Mouse (Mus musculus) CH12.LX (cell line): ENCODE measurements around the gene Ints3. TPM values are rescaled to one million over a fixed set of nuclear protein-coding genes. Genes with fewer than 3 reads are reported as not detected.
"Not testable (repeated sequence)": the region's sequence is repeated elsewhere in the genome, so short reads cannot be mapped to it uniquely, and the experiment has no call there.

Source experiments
- DNase-seq: peaks from one replicate; pipeline ENCODE4 v3.0.0-alpha.2; 2013; ENCODE audit errors: extremely low read depth
- H3K27ac ChIP-seq: 2 replicates; pipeline ENCODE4 v1.5.1; 2012; ENCODE audit warnings: low read depth, mild to moderate bottlenecking, control low read depth, moderate library complexity; ENCODE audit not compliant: insufficient read depth
- H3K27me3 ChIP-seq: replicated peaks from 2 replicates; pipeline ENCODE3; 2012; ENCODE audit warnings: inconsistent platforms
- H3K36me3 ChIP-seq, 2 experiments: replicated peaks in 1 of 2; 2 replicates each; pipeline versions ENCODE3 to v1.6.1; 2012; ENCODE audit warnings: inconsistent platforms in 1 of 2, low read length in 1 of 2, mild to moderate bottlenecking in 1 of 2, mixed read lengths in 1 of 2, moderate library complexity in 1 of 2; ENCODE audit not compliant: control insufficient read depth in 1 of 2, insufficient read depth in 1 of 2
- H3K4me1 ChIP-seq, 2 experiments: 2 replicates each; pipeline ENCODE4 v1.6.1; 2012; ENCODE audit warnings: inconsistent platforms in 1 of 2, moderate library complexity in 1 of 2; ENCODE audit not compliant: insufficient read depth in 2 of 2, control insufficient read depth in 1 of 2
- H3K4me2 ChIP-seq: 2 replicates; pipeline ENCODE4 v1.6.1; 2012; ENCODE audit warnings: low read depth, mild to moderate bottlenecking, control low read depth; ENCODE audit not compliant: poor library complexity, insufficient read depth, severe bottlenecking
- H3K4me3 ChIP-seq, 3 experiments: fragments of 150-350 bp in 1 of 3; sonication (generic) in 1 of 3; replicated peaks in 1 of 3; 2 replicates each; pipeline versions ENCODE3 to v1.5.1; 2011 to 2012; ENCODE audit warnings: low read depth in 2 of 3, low read length in 2 of 3, mild to moderate bottlenecking in 2 of 3, moderate library complexity in 2 of 3, control low read depth in 1 of 3, improper control_type of control experiment in 1 of 3, inconsistent platforms in 1 of 3, mixed read lengths in 1 of 3; ENCODE audit not compliant: poor library complexity in 1 of 3
- H3K79me2 ChIP-seq: replicated peaks from 2 replicates; pipeline ENCODE4 v1.6.1; 2012; ENCODE audit warnings: mild to moderate bottlenecking, moderate library complexity; ENCODE audit not compliant: control insufficient read depth, poor library complexity, insufficient read depth, severe bottlenecking; ENCODE audit errors: extremely low read depth
- H3K9ac ChIP-seq: 2 replicates; pipeline ENCODE4 v1.6.1; 2012; ENCODE audit warnings: low read depth, mild to moderate bottlenecking, control low read depth, moderate library complexity; ENCODE audit not compliant: insufficient read depth
- H3K9me3 ChIP-seq: replicated peaks from 2 replicates; pipeline ENCODE3; 2012; ENCODE audit warnings: low read length, inconsistent platforms, mixed read lengths
- CTCF ChIP-seq, 2 experiments: IDR thresholded peaks in 1 of 2; conservative IDR thresholded peaks in 1 of 2; 2 replicates each; pipeline ENCODE4 v1.5.1; 2011 to 2012; ENCODE audit warnings: low read depth in 2 of 2, low read length in 2 of 2, improper control_type of control experiment in 1 of 2, inconsistent platforms in 1 of 2, mild to moderate bottlenecking in 1 of 2, moderate library complexity in 1 of 2
- ETS1 ChIP-seq: conservative IDR thresholded peaks from 2 replicates; pipeline ENCODE4 v1.6.1; 2012; ENCODE audit warnings: low read depth, mild to moderate bottlenecking, inconsistent platforms, low read length, improper control_type of control experiment, moderate library complexity
- GABPA ChIP-seq: IDR thresholded peaks from 2 replicates; pipeline ENCODE4 v1.6.1; 2012; ENCODE audit warnings: low read depth, low read length, improper control_type of control experiment, inconsistent platforms; ENCODE audit not compliant: insufficient replicate concordance
- MAX ChIP-seq: IDR thresholded peaks from 2 replicates; pipeline ENCODE4 v1.6.1; 2011; ENCODE audit warnings: low read length, improper control_type of control experiment
- PAX5 ChIP-seq: IDR thresholded peaks from 2 replicates; pipeline ENCODE4 v1.6.1; 2012; ENCODE audit warnings: low read length, inconsistent platforms, mixed read lengths
- RAD21 ChIP-seq: IDR thresholded peaks from 2 replicates; pipeline ENCODE4 v1.6.1; 2011; ENCODE audit warnings: low read depth, mild to moderate bottlenecking, low read length, improper control_type of control experiment, moderate library complexity
- dilution Hi-C: fragments of 300-500 bp; cut with MboI; formaldehyde crosslinking; loops from 2 replicates; pipeline ENCODE4 v1.14.3; 2020; ENCODE audit warnings: low sequenced_read_pairs; ENCODE audit not compliant: extremely low pct_unique_long_range_greater_than_20kb, extremely low pct_ligation_motif_present
- in situ Hi-C: fragments of 300-500 bp; cut with MboI; formaldehyde crosslinking; loops from 3 replicates; pipeline ENCODE4 v1.14.3; 2019; ENCODE audit warnings: low sequenced_read_pairs, low pct_ligation_motif_present, low pct_unique_long_range_greater_than_20kb, mixed read lengths
- polyA plus RNA-seq: library from polyadenylated mRNA; unstranded; fragments of >175 nt; gene quantifications from 2 replicates; pipeline ENCODE4 v1.2.1, GENCODE M21; 2012; ENCODE audit warnings: low read depth; ENCODE audit not compliant: insufficient read length
- total RNA-seq, 2 experiments: library from RNA; depleted of rRNA; stranded (reverse); fragments of 300-350 nt in 1 of 2; fragments of >200 nt in 1 of 2; gene quantifications; 2 replicates each; pipeline ENCODE4 v1.2.3; 2012 to 2014

Ints3 gene
- total and polyA plus RNA-seq, 3 experiments: 20.5 to 45.9 (median 30.7) TPM

DNA sequence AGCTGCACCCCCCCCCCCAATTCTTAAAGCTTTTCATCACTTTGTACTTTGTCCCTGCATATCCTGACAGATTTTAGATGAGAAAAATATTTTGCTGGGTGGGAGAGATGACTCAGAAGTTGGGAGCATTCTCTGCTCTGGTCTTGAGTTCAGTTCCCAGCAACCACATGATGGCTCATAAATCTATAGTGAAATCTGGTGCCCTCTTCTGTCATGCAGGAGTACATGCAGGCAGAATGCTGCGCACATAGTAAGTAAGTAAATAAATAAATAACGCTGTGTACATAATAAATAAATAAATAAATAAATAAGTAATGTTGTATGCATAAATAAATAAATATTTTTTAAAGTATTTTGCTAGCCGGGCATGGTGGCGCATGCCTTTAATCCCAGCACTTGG lies 85.6 kb downstream of the Ints3 start:
- dilution Hi-C loops (no loop called here), in situ Hi-C loops (no loop called here)
- no peaks in the 10 kb centered on the region for H3K9me3 ChIP-seq
- TF ChIP-seq MAX (no peak), RAD21 (no peak), GABPA (no peak), ETS1 (no peak), CTCF (conservative IDR thresholded peaks at IDR 0.05 in 1 of 2, IDR thresholded peaks at IDR 0.05 in 1 of 2; ENCODE audit: low read depth in 2 of 2, low read length in 2 of 2) (peak in 1 of 2 experiments; percentile 14; a peak in 1 of 4 replicates), PAX5 (no peak)
- H3K9ac ChIP-seq: no peak overlapping the region
- no peaks in the 10 kb centered on the region for H3K27me3 ChIP-seq
- peaks cover 17% of the 10 kb centered on the region; the same call in 1 of the 2 replicates for H3K79me2 ChIP-seq
- no peak for DNase-seq
- no peak overlapping the region for H3K4me2 ChIP-seq
- no peak overlapping the region for H3K4me3 ChIP-seq
- H3K27ac ChIP-seq: no peak overlapping the region
- peaks cover 34 to 76% of the 10 kb centered on the region in 2 experiments for H3K36me3 ChIP-seq
- no peaks in the 10 kb centered on the region for H3K4me1 ChIP-seq

GRCm38 (mm10) chr3:90342853-90343252 lies 90.6 kb downstream of the Ints3 start:
- peaks cover 9 to 57% of the 10 kb centered on the region in 2 experiments for H3K36me3 ChIP-seq
- H3K9me3 ChIP-seq, H3K4me3 ChIP-seq, H3K27me3 ChIP-seq, in situ Hi-C loops, dilution Hi-C loops, H3K4me2 ChIP-seq, H3K9ac ChIP-seq, H3K4me1 ChIP-seq, H3K27ac ChIP-seq: not testable (repeated sequence)
- peaks cover 37% of the 10 kb centered on the region for H3K79me2 ChIP-seq
- TF ChIP-seq CTCF (conservative IDR thresholded peaks at IDR 0.05 in 1 of 2, IDR thresholded peaks at IDR 0.05 in 1 of 2; ENCODE audit: low read depth in 2 of 2, low read length in 2 of 2): peak in 1 of 2 experiments; percentile 32; a peak in 1 of 4 replicates
- DNase-seq: peak; percentile 17

Other genes with a start within 250 kb of the Ints3 start
Only the 20 nearest of the 25 such genes appear.
- 0.25 and 0.89 TPM in 2 replicates for gene Creb3l4, start 190.1 kb downstream of the Ints3 start, total RNA-seq (2012; rRNA removed)
- 0.21 and 0.72 TPM in 2 replicates for gene Creb3l4, start 190.1 kb downstream of the Ints3 start, total RNA-seq (2014; rRNA removed)
- 0.59 and 0.70 TPM in 2 replicates for gene Creb3l4, start 190.1 kb downstream of the Ints3 start, polyA plus RNA-seq
- 42.2 and 44.4 TPM in 2 replicates for gene Slc39a1, start 185.4 kb downstream of the Ints3 start, total RNA-seq (2012; rRNA removed)
- gene Slc39a1, start 185.4 kb downstream of the Ints3 start, total RNA-seq (2014; rRNA removed): 22.9 and 23.8 TPM in 2 replicates
- gene Slc39a1, start 185.4 kb downstream of the Ints3 start, polyA plus RNA-seq: 40.4 and 40.7 TPM in 2 replicates
- 13.5 and 14.1 TPM in 2 replicates for gene Crtc2, start 179.5 kb downstream of the Ints3 start, total RNA-seq (2012; rRNA removed)
- gene Crtc2, start 179.5 kb downstream of the Ints3 start, total RNA-seq (2014; rRNA removed): 5.4 and 6.1 TPM in 2 replicates
- gene Crtc2, start 179.5 kb downstream of the Ints3 start, polyA plus RNA-seq: 62.1 and 69.8 TPM in 2 replicates
- gene Dennd4b, start 168.4 kb downstream of the Ints3 start, total RNA-seq (2012; rRNA removed): 27.8 and 28.1 TPM in 2 replicates
- 9.4 and 9.8 TPM in 2 replicates for gene Dennd4b, start 168.4 kb downstream of the Ints3 start, total RNA-seq (2014; rRNA removed)
- gene Dennd4b, start 168.4 kb downstream of the Ints3 start, polyA plus RNA-seq: 34.4 and 45.3 TPM in 2 replicates
- 8.9 and 10.0 TPM in 2 replicates for gene Gatad2b, start 140.4 kb downstream of the Ints3 start, total RNA-seq (2012; rRNA removed)
- 6.4 and 8.4 TPM in 2 replicates for gene Gatad2b, start 140.4 kb downstream of the Ints3 start, total RNA-seq (2014; rRNA removed)
- gene Gatad2b, start 140.4 kb downstream of the Ints3 start, polyA plus RNA-seq: 20.6 and 22.6 TPM in 2 replicates
- 2.6 TPM in 2 replicates for gene Slc27a3, start 43.7 kb downstream of the Ints3 start, total RNA-seq (2012; rRNA removed)
- gene Slc27a3, start 43.7 kb downstream of the Ints3 start, total RNA-seq (2014; rRNA removed): 1.3 and 1.5 TPM in 2 replicates
- 1.6 and 1.9 TPM in 2 replicates for gene Slc27a3, start 43.7 kb downstream of the Ints3 start, polyA plus RNA-seq
- gene Npr1, start 32.2 kb upstream of the Ints3 start, total RNA-seq (2012; rRNA removed): 0.13 TPM in 2 replicates
- gene Npr1, start 32.2 kb upstream of the Ints3 start, total RNA-seq (2014; rRNA removed): not detected in 2 replicates
- not detected in 2 replicates for gene Npr1, start 32.2 kb upstream of the Ints3 start, polyA plus RNA-seq
- gene Ilf2, start 42.5 kb upstream of the Ints3 start, total RNA-seq (2012; rRNA removed): 120 and 148 TPM in 2 replicates
- gene Ilf2, start 42.5 kb upstream of the Ints3 start, total RNA-seq (2014; rRNA removed): 182 and 208 TPM in 2 replicates
- gene Ilf2, start 42.5 kb upstream of the Ints3 start, polyA plus RNA-seq: 197 and 199 TPM in 2 replicates
- 18.4 and 18.9 TPM in 2 replicates for gene Snapin, start 57.4 kb upstream of the Ints3 start, total RNA-seq (2012; rRNA removed)
- 39.8 and 42.0 TPM in 2 replicates for gene Snapin, start 57.4 kb upstream of the Ints3 start, total RNA-seq (2014; rRNA removed)
- gene Snapin, start 57.4 kb upstream of the Ints3 start, polyA plus RNA-seq: 33.0 and 37.8 TPM in 2 replicates
- gene Chtop, start 75.9 kb upstream of the Ints3 start, total RNA-seq (2012; rRNA removed): 88.5 and 106 TPM in 2 replicates
- gene Chtop, start 75.9 kb upstream of the Ints3 start, total RNA-seq (2014; rRNA removed): 130 and 134 TPM in 2 replicates
- 126 and 137 TPM in 2 replicates for gene Chtop, start 75.9 kb upstream of the Ints3 start, polyA plus RNA-seq
- gene S100a1, start 80.8 kb upstream of the Ints3 start, total RNA-seq (2012; rRNA removed): 8.9 and 13.2 TPM in 2 replicates
- 2.6 and 3.8 TPM in 2 replicates for gene S100a1, start 80.8 kb upstream of the Ints3 start, total RNA-seq (2014; rRNA removed)
- gene S100a1, start 80.8 kb upstream of the Ints3 start, polyA plus RNA-seq: 2.7 and 5.0 TPM in 2 replicates
- 35.5 and 37.1 TPM in 2 replicates for gene S100a13, start 80.8 kb upstream of the Ints3 start, total RNA-seq (2012; rRNA removed)
- gene S100a13, start 80.8 kb upstream of the Ints3 start, total RNA-seq (2014; rRNA removed): 37.1 and 41.6 TPM in 2 replicates
- gene S100a13, start 80.8 kb upstream of the Ints3 start, polyA plus RNA-seq: 19.3 and 22.1 TPM in 2 replicates
- gene S100a14, start 93.2 kb upstream of the Ints3 start, total RNA-seq (2012; rRNA removed): not detected in 2 replicates
- not detected in 2 replicates for gene S100a14, start 93.2 kb upstream of the Ints3 start, total RNA-seq (2014; rRNA removed)
- not detected in 2 replicates for gene S100a14, start 93.2 kb upstream of the Ints3 start, polyA plus RNA-seq
- gene S100a16, start 103.6 kb upstream of the Ints3 start, total RNA-seq (2012; rRNA removed): not detected in 2 replicates
- gene S100a16, start 103.6 kb upstream of the Ints3 start, total RNA-seq (2014; rRNA removed): not detected in 2 replicates
- gene S100a16, start 103.6 kb upstream of the Ints3 start, polyA plus RNA-seq: not detected in 2 replicates
- not detected in 2 replicates for gene S100a3, start 127.0 kb upstream of the Ints3 start, total RNA-seq (2012; rRNA removed)
- gene S100a3, start 127.0 kb upstream of the Ints3 start, total RNA-seq (2014; rRNA removed): not detected in 2 replicates
- gene S100a3, start 127.0 kb upstream of the Ints3 start, polyA plus RNA-seq: not detected in 2 replicates
- not detected in 2 replicates for gene S100a2, start 156.6 kb upstream of the Ints3 start, total RNA-seq (2012; rRNA removed)
- gene S100a2, start 156.6 kb upstream of the Ints3 start, total RNA-seq (2014; rRNA removed): not detected in 2 replicates
- gene S100a2, start 156.6 kb upstream of the Ints3 start, polyA plus RNA-seq: not detected in 2 replicates
- gene Gm42674, start 168.3 kb upstream of the Ints3 start, total RNA-seq (2012; rRNA removed): not detected in 2 replicates
- not detected in 2 replicates for gene Gm42674, start 168.3 kb upstream of the Ints3 start, total RNA-seq (2014; rRNA removed)
- gene Gm42674, start 168.3 kb upstream of the Ints3 start, polyA plus RNA-seq: not detected in 2 replicates
- gene S100a4, start 170.1 kb upstream of the Ints3 start, total RNA-seq (2012; rRNA removed): 0.76 TPM in 1 of 2 replicates, not detected in the other
- gene S100a4, start 170.1 kb upstream of the Ints3 start, total RNA-seq (2014; rRNA removed): 1.1 and 1.2 TPM in 2 replicates
- gene S100a4, start 170.1 kb upstream of the Ints3 start, polyA plus RNA-seq: 0.86 TPM in 1 of 2 replicates, not detected in the other
- gene S100a5, start 174.9 kb upstream of the Ints3 start, total RNA-seq (2012; rRNA removed): not detected in 2 replicates
- gene S100a5, start 174.9 kb upstream of the Ints3 start, total RNA-seq (2014; rRNA removed): not detected in 2 replicates
- gene S100a5, start 174.9 kb upstream of the Ints3 start, polyA plus RNA-seq: not detected in 2 replicates
- gene S100a6, start 179.3 kb upstream of the Ints3 start, total RNA-seq (2012; rRNA removed): not detected in 2 replicates
- gene S100a6, start 179.3 kb upstream of the Ints3 start, total RNA-seq (2014; rRNA removed): not detected in 2 replicates
- not detected in 2 replicates for gene S100a6, start 179.3 kb upstream of the Ints3 start, polyA plus RNA-seq